27 mouse cellular contexts compared by ENCODE assay signal in genomic region chr1:189902413-189902812, GRCm38 (mm10). TPM values are rescaled to one million over a fixed set of nuclear protein-coding genes. Genes with fewer than 3 reads are reported as not detected.
DNase-seq lines count a peak whose midpoint lies in the region; ATAC-seq and TF ChIP-seq lines count a peak whose summit lies in the region.
"Had no signal": no experiment of that assay in that cellular context is flagged by ENCODE, and none has a peak within 500 bp of the region (broad histone marks: within the 10 kb centered on the region; RNA-seq: fewer than 3 reads in every experiment).

No protein-coding gene starts in this region.

- ATAC-seq in embryonic facial prominence, embryonic 15.5 days (ENCODE audit: insufficient number of reproducible peaks, low FRiP score, low TSS enrichment, low read depth): 0 out of 2 replicates have a peak, but pooled peaks have one; percentile 29
- no peak for ATAC-seq in megakaryocyte-erythroid progenitor cell, adult 5-6 weeks (replicated peaks; ENCODE audit: low FRiP score, low TSS enrichment, poor library complexity, severe bottlenecking)
- ATAC-seq: CD4-positive, CD25-positive, alpha-beta regulatory T cell, adult 4 months; forebrain, embryonic 14.5 days; hindbrain, embryonic 16.5 days; midbrain, embryonic 15.5 days had no signal

- peaks cover 9% of the 10 kb centered on the region; the same call in 1 of the 2 replicates for H3K36me3 ChIP-seq in embryonic facial prominence, embryonic 15.5 days
- H3K36me3 ChIP-seq: midbrain, embryonic 15.5 days; neural tube, embryonic 15.5 days had no signal

- H3K27ac ChIP-seq in gastrocnemius, adult 2 months: peak overlapping the region; percentile 94
- H3K27ac ChIP-seq in embryonic facial prominence, embryonic 15.5 days (replicated peaks): no peak overlapping the region
- H3K27ac ChIP-seq: heart, embryonic 13.5 days; hindbrain, embryonic 10.5 days; liver, embryonic 14.5 days; macrophage; midbrain, embryonic 15.5 days; neural tube, embryonic 15.5 days; stomach, embryonic 15.5 days had no signal

- peak overlapping the region; percentile 29 for H3K4me3 ChIP-seq in gastrocnemius, adult 2 months
- no peak overlapping the region for H3K4me3 ChIP-seq in embryonic facial prominence, embryonic 15.5 days (replicated peaks)
- H3K4me3 ChIP-seq: heart, embryonic 13.5 days; hindbrain, embryonic 10.5 days; midbrain, embryonic 15.5 days; neural tube, embryonic 15.5 days; stomach, embryonic 15.5 days had no signal

- no peak for TF ChIP-seq CTCF in gastrocnemius, adult 2 months (IDR thresholded peaks at IDR 0.05)

- no peaks in the 10 kb centered on the region for H3K9me3 ChIP-seq in embryonic facial prominence, embryonic 15.5 days (replicated peaks)
- H3K9me3 ChIP-seq: heart, embryonic 13.5 days; hindbrain, embryonic 10.5 days; midbrain, embryonic 15.5 days; neural tube, embryonic 15.5 days; stomach, embryonic 15.5 days had no signal

- peak; percentile 47 for DNase-seq in cerebellum, adult 9-10 months
- DNase-seq in cerebellum, postnatal 36 days: no peak
- peak; percentile 85 for DNase-seq in gastrocnemius, adult 2 months
- no peak for DNase-seq in gastrocnemius, postnatal 4 days (ENCODE audit: low spot score in 2 of 2)
- DNase-seq in heart, postnatal 36 days: no peak
- DNase-seq: adrenal gland, postnatal 14 days; heart, postnatal 10 days; kidney, adult 2 months; kidney, postnatal 10 days; layer of hippocampus, postnatal 36 days; liver; lung, adult 2 months; lung, postnatal 10 days; retina, postnatal 1 day; right cerebral cortex, postnatal 14 days had no signal

- no peak overlapping the region for H3K9ac ChIP-seq in embryonic facial prominence, embryonic 15.5 days
- H3K9ac ChIP-seq: liver, embryonic 14.5 days; midbrain, embryonic 15.5 days; neural tube, embryonic 15.5 days; stomach, embryonic 15.5 days had no signal

- 73% methylated on average over 9 of the region's 9 CpGs for WGBS in embryonic facial prominence, embryonic 15.5 days

- no peaks in the 10 kb centered on the region; the same call in 1 of the 2 replicates for H3K4me1 ChIP-seq in embryonic facial prominence, embryonic 15.5 days
- H3K4me1 ChIP-seq: neural tube, embryonic 15.5 days; stomach, embryonic 15.5 days had no signal

- no peaks in the 10 kb centered on the region for H3K27me3 ChIP-seq in embryonic facial prominence, embryonic 15.5 days
- H3K27me3 ChIP-seq: heart, embryonic 13.5 days; midbrain, embryonic 15.5 days; neural tube, embryonic 15.5 days; stomach, embryonic 15.5 days had no signal

- intact Hi-C loops in gastrocnemius, adult 2 months (cut with DNase I): no loop called here
- intact Hi-C loops in heart, postnatal 36 days (cut with DNase I): no loop called here

- no peak overlapping the region for H3K4me2 ChIP-seq in embryonic facial prominence, embryonic 15.5 days (replicated peaks)
- H3K4me2 ChIP-seq: heart, embryonic 13.5 days; midbrain, embryonic 15.5 days; neural tube, embryonic 15.5 days; stomach, embryonic 15.5 days had no signal

RNA-seq across cellular contexts. Expression of gene Smyd2, which starts 19.8 kb away (rescaled TPM):
- total RNA-seq in gastrocnemius, adult 2 months (2021): 100 to 1,000 TPM; 200 to 329 TPM
- 100 to 1,000 TPM; 144 to 145 TPM for total RNA-seq in gastrocnemius, postnatal 4 days (2021)
- polyA plus RNA-seq in embryonic facial prominence, embryonic 15.5 days (2015; fragmentation: Nextera tagmentation; extraction: Ambion mirVana): 86.3 and 91.2 TPM in 2 replicates
- total RNA-seq in heart, postnatal 36 days (2021): 100 to 1,000 TPM; 101 to 110 TPM
- total RNA-seq in megakaryocyte-erythroid progenitor cell, adult 5-6 weeks (2014; fragmentation: Nextera tagmentation): 101 and 125 TPM in 2 replicates
- 152 and 155 TPM in 2 replicates for total RNA-seq in megakaryocyte-erythroid progenitor cell, adult 5-6 weeks (2017)

Comparison
In these comparisons a context has a peak if more than half of its experiments do, and no peak if none do; other contexts are left out.
1. DNase-seq: peak in cerebellum, adult 9-10 months (single experiment) and gastrocnemius, adult 2 months (single experiment); none in cerebellum, postnatal 36 days (0 of 2), gastrocnemius, postnatal 4 days (0 of 2) and heart, postnatal 36 days (0 of 2).